Mouse (Mus musculus): ENCODE data around the gene Cavin1.

Cavin1 gene

GRCm38 (mm10) chr11:100980438-100980837 is 9.8 kb upstream of the Cavin1 start:
- no peak for DNase-seq

GRCm38 (mm10) chr11:100979887-100980286 is 9.2 kb upstream of the Cavin1 start:
- DNase-seq, result peak; percentile 67

GRCm38 (mm10) chr11:100975241-100975640 is 4.6 kb upstream of the Cavin1 start:
- DNase-seq, result no peak

GRCm38 (mm10) chr11:100974381-100974970 is 3.8 kb upstream of the Cavin1 start:
- DNase-seq, result no peak

GRCm38 (mm10) chr11:100973245-100973644 is 2.6 kb upstream of the Cavin1 start:
- no peak for DNase-seq

- no peak for DNase-seq
Observed at GRCm38 (mm10) chr11:100971455-100971854, 768 bp upstream of the Cavin1 start.

GRCm38 (mm10) chr11:100969744-100970556 is 737 bp downstream of the Cavin1 start:
- DNase-seq, result peak; percentile 70

- DNase-seq, result peak; percentile 45
Observed at GRCm38 (mm10) chr11:100969189-100969743, 1.4 kb downstream of the Cavin1 start.

GRCm38 (mm10) chr11:100968501-100968900 is 2.2 kb downstream of the Cavin1 start:
- no peak for DNase-seq

- no peak for DNase-seq
Observed at GRCm38 (mm10) chr11:100967881-100968420, 2.7 kb downstream of the Cavin1 start.

GRCm38 (mm10) chr11:100967376-100967775 is 3.3 kb downstream of the Cavin1 start:
- no peak for DNase-seq

- DNase-seq, result no peak
Observed at GRCm38 (mm10) chr11:100965760-100966159, 4.9 kb downstream of the Cavin1 start.

- no peak for DNase-seq
Observed at GRCm38 (mm10) chr11:100964901-100965542, 5.7 kb downstream of the Cavin1 start.

GRCm38 (mm10) chr11:100964180-100964579 is 6.5 kb downstream of the Cavin1 start:
- no peak for DNase-seq

GRCm38 (mm10) chr11:100963647-100964046 is 7.0 kb downstream of the Cavin1 start:
- DNase-seq, result peak; percentile 63

- peak; percentile 53 for DNase-seq
Observed at GRCm38 (mm10) chr11:100962371-100962911, 8.2 kb downstream of the Cavin1 start.

- DNase-seq, result peak; percentile 81
Observed at GRCm38 (mm10) chr11:100960540-100960939, 10.1 kb downstream of the Cavin1 start.

- no peak for DNase-seq
Observed at GRCm38 (mm10) chr11:100959826-100960225, 10.9 kb downstream of the Cavin1 start.

- DNase-seq, result peak; percentile 83
Observed at GRCm38 (mm10) chr11:100959464-100959810, 11.2 kb downstream of the Cavin1 start.

GRCm38 (mm10) chr11:100958613-100959463 is 11.8 kb downstream of the Cavin1 start:
- DNase-seq, result no peak

GRCm38 (mm10) chr11:100957915-100958469 is 12.7 kb downstream of the Cavin1 start:
- no peak for DNase-seq

- DNase-seq, result peak; percentile 97
Observed at GRCm38 (mm10) chr11:100957244-100957643, 13.4 kb downstream of the Cavin1 start.
